Mouse (Mus musculus) lung, adult 2 months (tissue): ENCODE data around the gene Slc24a4.

ENCODE experiments used
- CTCF ChIP-seq: fragments of 200-500 bp; IDR thresholded peaks from 2 replicates; pipeline ENCODE4 v1.5.1; 2011; ENCODE audit warnings: mild to moderate bottlenecking, low read length, control low read depth; ENCODE audit not compliant: insufficient read depth
- POLR2A ChIP-seq: fragments of 200-500 bp; IDR thresholded peaks from 2 replicates; pipeline ENCODE4 v1.6.1; 2011; ENCODE audit warnings: low read depth, mild to moderate bottlenecking, control low read depth, low read length, borderline replicate concordance; ENCODE audit errors: extremely low read depth

GRCm38 (mm10) chr12:102285779-102286178, 157.2 kb downstream of the Slc24a4 start:
- TF ChIP-seq POLR2A (no peak), CTCF (no peak)
